Mouse (Mus musculus) intestine, embryonic 16.5 days (tissue): ENCODE measurements around the gene Ccdc194. TPM values are rescaled to one million over a fixed set of nuclear protein-coding genes. Genes with fewer than 3 reads are reported as not detected.
"Not testable (repeated sequence)": the region's sequence is repeated elsewhere in the genome, so short reads cannot be mapped to it uniquely, and the experiment has no call there.

Source experiments
- ATAC-seq: fragments of 200-750 bp; cut with Nextera tagmentation; 2 replicates; pipeline ENCODE4 v1.8.0; 2017; ENCODE audit warnings: moderate TSS enrichment, moderate library complexity
- H3K27ac ChIP-seq: fragments of 300-500 bp; sonication (generic); 2 replicates; pipeline ENCODE4 v1.5.1; 2014; ENCODE audit warnings: mild to moderate bottlenecking, low read length
- H3K27me3 ChIP-seq: fragments of 300-500 bp; sonication (generic); replicated peaks from 2 replicates; pipeline ENCODE4 v1.6.1; 2014; ENCODE audit warnings: low read length, control low read depth, mixed read lengths; ENCODE audit not compliant: control insufficient read depth, insufficient read depth
- H3K36me3 ChIP-seq: fragments of 300-500 bp; sonication (generic); 2 replicates; pipeline ENCODE4 v1.6.1; 2014; ENCODE audit warnings: low read length, control low read depth; ENCODE audit not compliant: control insufficient read depth, insufficient read depth
- H3K4me1 ChIP-seq: fragments of 300-500 bp; sonication (generic); 2 replicates; pipeline ENCODE4 v1.6.1; 2014; ENCODE audit warnings: low read length, control low read depth, mixed read lengths; ENCODE audit not compliant: control insufficient read depth, insufficient read depth
- H3K4me2 ChIP-seq: fragments of 300-500 bp; sonication (generic); 2 replicates; pipeline ENCODE4 v1.6.1; 2014; ENCODE audit warnings: low read depth, low read length, control low read depth
- H3K4me3 ChIP-seq: fragments of 300-500 bp; sonication (generic); 2 replicates; pipeline ENCODE4 v1.5.1; 2014; ENCODE audit warnings: mild to moderate bottlenecking, low read length
- H3K9ac ChIP-seq: fragments of 300-500 bp; sonication (generic); 2 replicates; pipeline ENCODE4 v1.6.1; 2014; ENCODE audit warnings: low read depth, low read length
- H3K9me3 ChIP-seq: fragments of 300-500 bp; sonication (generic); 2 replicates; pipeline ENCODE4 v1.6.1; 2016; ENCODE audit warnings: low read length, control low read depth; ENCODE audit not compliant: control insufficient read depth
- WGBS: fragments of 180-500 bp; shearing (Covaris S2); extraction: QIAGEN DNeasy Blood & Tissue Kit; methylation state at CpG from one replicate; pipeline ENCODE4 v1.1.7; 2014; 5-methylcytosine and 5-hydroxymethylcytosine counted together
- polyA plus RNA-seq: library from polyadenylated mRNA; unstranded; fragments of >200 nt; fragmentation: Nextera tagmentation; extraction: Ambion mirVana; gene quantifications from 2 replicates; pipeline ENCODE4 v1.2.1, GENCODE M21; 2015

Gene Ccdc194
- polyA plus RNA-seq, 1 experiment from 2014 or later, result 0.28 TPM

DNA sequence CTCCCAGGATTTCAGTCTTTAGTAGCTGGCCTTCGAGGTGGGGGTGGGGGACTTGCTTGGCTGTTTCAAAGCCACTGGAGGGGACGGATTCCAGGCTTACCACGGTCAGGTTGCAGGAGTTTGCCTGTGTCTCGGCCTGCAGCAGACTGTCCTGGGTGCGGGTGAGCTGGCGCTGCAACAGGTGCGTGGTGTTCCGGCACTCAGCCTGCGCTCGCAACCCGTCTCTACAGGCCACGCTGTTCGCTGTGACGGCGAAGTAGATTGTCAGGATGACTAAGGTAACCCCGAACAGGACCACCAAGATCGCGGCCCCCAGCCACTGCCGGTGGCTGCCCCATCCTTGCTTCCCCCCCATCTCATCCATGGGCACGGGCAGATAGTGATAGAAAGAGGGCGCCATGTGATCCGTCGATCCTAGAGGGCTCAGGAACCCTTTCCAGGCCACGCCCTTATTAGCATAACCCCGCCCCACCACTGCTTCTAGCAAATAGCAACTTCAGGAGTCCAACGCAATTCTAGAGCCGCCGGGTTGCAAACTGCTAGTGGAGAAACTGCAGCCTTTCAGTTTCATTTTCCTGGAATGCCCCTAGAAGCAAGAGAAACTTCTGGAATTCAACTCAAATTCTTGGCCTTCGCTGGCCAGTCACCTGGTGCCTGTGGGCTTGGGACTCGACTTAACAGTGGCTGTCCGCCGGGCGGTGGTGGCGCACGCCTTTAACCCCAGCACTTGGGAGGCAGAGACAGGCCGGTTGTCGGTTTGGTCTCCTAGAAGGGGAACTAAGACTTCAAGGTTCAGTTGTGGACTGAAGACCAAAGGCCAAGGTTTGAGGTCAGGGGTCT is 11.7 kb upstream of the Ccdc194 start, which contains the start of gene Bst2:
Gene Bst2, minus strand, starts transcription at position 429 of the 840 bp plus-strand sequence.
- peak within 1 kb of the TSS; percentile 52 for H3K4me3 ChIP-seq
- H3K9ac ChIP-seq, result peak within 1 kb of the TSS; percentile 73
- no peaks in the 10 kb centered on the region for H3K36me3 ChIP-seq
- peak within 1 kb of the TSS; percentile 72 for H3K27ac ChIP-seq
- no peaks in the 10 kb centered on the region for H3K27me3 ChIP-seq
- H3K4me1 ChIP-seq, result peaks cover 12% of the 10 kb centered on the region
- H3K4me2 ChIP-seq, result peak within 1 kb of the TSS; percentile 68
- WGBS, result 4% methylated on average over 37 of the region's 37 CpGs
- peak; percentile 94 for ATAC-seq
- no peaks in the 10 kb centered on the region for H3K9me3 ChIP-seq

DNA sequence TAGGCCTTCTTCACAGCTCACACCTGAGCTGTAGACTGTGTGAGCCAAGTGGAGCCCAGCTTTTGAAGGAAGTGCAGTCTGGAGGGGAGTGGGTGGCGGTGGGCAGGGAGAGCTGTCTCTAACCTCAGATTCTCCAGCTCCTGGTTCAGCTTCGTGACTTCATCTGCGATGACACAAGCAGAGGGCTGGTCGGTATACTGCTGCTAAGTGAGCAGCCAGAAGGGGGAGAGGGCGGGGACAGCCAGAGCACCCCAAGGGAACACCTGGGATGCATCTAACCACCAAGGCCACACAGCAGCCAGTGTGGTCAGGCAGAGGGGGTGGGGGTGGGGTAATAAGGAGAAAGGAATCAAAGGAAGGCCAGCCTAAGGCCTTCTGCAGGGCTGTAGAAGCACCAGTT is 10.2 kb upstream of the Ccdc194 start:
- H3K4me2 ChIP-seq, result no peak overlapping the region
- H3K9ac ChIP-seq, result no peak overlapping the region

DNA sequence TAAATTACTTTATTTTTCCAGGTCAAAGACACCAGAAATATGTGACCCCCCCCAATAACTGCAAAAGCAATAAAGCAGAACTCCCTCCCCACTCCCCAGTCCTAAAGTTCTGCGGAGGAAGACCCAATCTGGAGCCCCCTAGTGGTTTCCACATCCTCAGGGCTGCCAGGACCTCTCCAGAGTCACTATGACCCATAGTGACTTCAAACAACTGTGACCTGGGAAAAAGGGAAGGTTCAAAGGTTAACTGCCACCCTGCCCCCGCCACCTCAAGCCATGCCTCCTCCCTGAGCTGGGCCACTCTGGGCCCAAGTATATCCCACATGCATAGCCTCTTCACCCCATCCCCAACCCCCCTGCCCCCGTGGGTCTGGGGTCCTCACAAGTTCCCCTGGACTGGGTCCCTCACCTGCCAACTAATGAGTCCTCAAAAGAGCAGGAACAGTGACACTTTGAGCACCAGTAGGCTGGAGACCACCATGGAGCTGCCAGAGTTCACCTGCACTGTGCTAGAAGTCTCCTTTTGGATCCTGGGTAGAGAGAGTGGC is 8.8 kb upstream of the Ccdc194 start:
- no peak overlapping the region for H3K4me2 ChIP-seq
- no peaks in the 10 kb centered on the region for H3K27me3 ChIP-seq
- no peak overlapping the region for H3K9ac ChIP-seq
- no peak overlapping the region for H3K27ac ChIP-seq
- WGBS, result 41% methylated on average over 3 of the region's 3 CpGs
- peaks cover 12% of the 10 kb centered on the region for H3K4me1 ChIP-seq
- no peak for ATAC-seq
- H3K4me3 ChIP-seq, result no peak overlapping the region
- no peaks in the 10 kb centered on the region for H3K9me3 ChIP-seq
- H3K36me3 ChIP-seq, result no peaks in the 10 kb centered on the region

More for the DNA sequence above, 10.2 kb upstream of the Ccdc194 start:
- Histone ChIP-seq H3K4me1 (peaks cover 12% of the 10 kb centered on the region), H3K27me3 (no peaks in the 10 kb centered on the region), H3K9me3 (no peaks in the 10 kb centered on the region), H3K36me3 (no peaks in the 10 kb centered on the region), H3K27ac (no peak overlapping the region), H3K4me3 (no peak overlapping the region)
- no peak for ATAC-seq
- WGBS, result 59% methylated on average over 5 of the region's 5 CpGs

DNA sequence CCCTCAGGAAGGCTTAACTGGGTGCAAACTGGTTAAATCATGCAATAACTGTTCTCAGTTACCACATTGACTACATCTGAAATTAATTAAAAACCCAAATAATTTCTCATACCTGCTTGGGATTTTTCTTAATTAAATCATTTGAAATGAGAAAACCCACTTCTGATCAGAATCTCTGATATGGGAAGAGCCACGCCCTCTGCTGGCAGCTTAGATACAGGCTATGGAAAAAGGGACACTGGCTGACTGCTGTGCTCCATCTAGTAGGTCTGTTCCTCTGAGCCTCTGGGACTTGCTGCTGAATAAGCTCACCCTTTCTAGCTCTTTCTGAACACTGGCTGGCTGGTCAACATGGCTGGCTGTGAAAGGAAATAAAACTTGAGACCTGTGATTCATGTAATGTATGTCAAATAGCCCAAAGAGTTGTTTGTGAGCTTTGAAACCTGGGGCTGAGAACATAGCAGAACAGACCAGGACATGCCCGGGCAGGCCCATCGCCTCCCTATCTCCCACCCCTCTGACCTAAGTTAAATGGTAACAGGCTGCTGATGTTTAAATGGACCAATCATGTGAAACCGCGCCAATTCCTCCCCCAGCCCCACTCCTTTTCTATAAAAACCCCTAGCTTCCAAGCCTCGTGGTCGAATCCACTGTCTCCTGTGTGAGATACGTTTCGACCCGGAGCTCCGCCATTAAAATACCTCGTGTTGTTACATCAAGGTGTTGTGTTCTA is 5.4 kb upstream of the Ccdc194 start:
- WGBS, result 66% methylated on average over 5 of the region's 12 CpGs
- not testable (repeated sequence) for ATAC-seq, H3K9me3 ChIP-seq

GRCm38 (mm10) chr8:71528362-71529073 is 3.0 kb upstream of the Ccdc194 start:
- H3K27me3 ChIP-seq, result peaks cover 20% of the 10 kb centered on the region
- H3K4me1 ChIP-seq, result peaks cover 3% of the 10 kb centered on the region; the same call in 1 of the 2 replicates
- H3K4me3 ChIP-seq, result no peak overlapping the region
- WGBS, result 75% methylated on average over 11 of the region's 11 CpGs
- no peak overlapping the region for H3K9ac ChIP-seq
- peak overlapping the region; percentile 63 for H3K27ac ChIP-seq
- no peak overlapping the region for H3K4me2 ChIP-seq
- H3K9me3 ChIP-seq, result no peaks in the 10 kb centered on the region
- no peaks in the 10 kb centered on the region for H3K36me3 ChIP-seq
- peak; percentile 62 for ATAC-seq

More for the DNA sequence above, 5.4 kb upstream of the Ccdc194 start:
- H3K4me1 ChIP-seq, H3K9ac ChIP-seq, H3K4me2 ChIP-seq, H3K36me3 ChIP-seq, H3K27ac ChIP-seq, H3K4me3 ChIP-seq, H3K27me3 ChIP-seq: not testable (repeated sequence)

GRCm38 (mm10) chr8:71527162-71527870 is 1.8 kb upstream of the Ccdc194 start:
- Histone ChIP-seq H3K4me2 (no peak overlapping the region), H3K4me3 (no peak overlapping the region), H3K9ac (no peak overlapping the region), H3K4me1 (peaks cover 3% of the 10 kb centered on the region; the same call in 1 of the 2 replicates), H3K27ac (peak overlapping the region; percentile 50), H3K27me3 (peaks cover 20% of the 10 kb centered on the region), H3K9me3 (no peaks in the 10 kb centered on the region), H3K36me3 (no peaks in the 10 kb centered on the region)
- no peak for ATAC-seq
- WGBS, result 57% methylated on average over 3 of the region's 3 CpGs

GRCm38 (mm10) chr8:71526272-71526671 is 761 bp upstream of the Ccdc194 start:
- ATAC-seq, result no peak
- no peaks in the 10 kb centered on the region for H3K9me3 ChIP-seq
- peak overlapping the region; percentile 50; the same call in 1 of the 2 replicates for H3K27ac ChIP-seq
- H3K4me2 ChIP-seq, result no peak overlapping the region
- H3K9ac ChIP-seq, result no peak overlapping the region
- 29% methylated on average over 6 of the region's 6 CpGs for WGBS
- no peaks in the 10 kb centered on the region for H3K36me3 ChIP-seq
- no peak overlapping the region for H3K4me3 ChIP-seq
- peaks cover 3% of the 10 kb centered on the region; the same call in 1 of the 2 replicates for H3K4me1 ChIP-seq
- peaks cover 20% of the 10 kb centered on the region for H3K27me3 ChIP-seq

DNA sequence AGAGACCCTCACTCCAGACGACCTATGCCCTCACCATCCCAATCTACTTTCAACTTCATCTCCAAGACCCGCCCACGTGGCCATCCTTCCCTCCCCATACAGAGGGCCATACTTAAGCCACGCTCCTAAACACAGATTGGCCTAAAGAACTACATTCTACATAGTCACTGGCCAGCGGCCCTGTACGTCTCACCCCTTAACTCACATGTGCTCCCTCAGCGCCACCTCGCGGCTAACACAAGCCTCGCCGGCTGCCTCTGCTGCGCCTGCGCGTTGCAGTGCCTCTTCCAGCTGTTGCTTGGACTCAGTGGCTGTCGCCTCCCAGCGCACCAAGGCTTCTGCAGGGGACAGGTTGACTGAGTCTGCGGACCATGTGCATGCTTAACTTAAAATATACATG is 3.9 kb downstream of the Ccdc194 start:
- Histone ChIP-seq H3K9me3 (no peaks in the 10 kb centered on the region), H3K27me3 (peaks cover 18% of the 10 kb centered on the region), H3K36me3 (no peaks in the 10 kb centered on the region), H3K4me1 (peaks cover 2% of the 10 kb centered on the region; the same call in 1 of the 2 replicates), H3K4me2 (peak overlapping the region; percentile 26; the same call in 1 of the 2 replicates), H3K9ac (0 out of 2 replicates have a peak overlapping the region, but pooled peaks have one; percentile 30), H3K4me3 (no peak overlapping the region), H3K27ac (no peak overlapping the region)
- peak; percentile 87 for ATAC-seq
- WGBS, result 4% methylated on average over 17 of the region's 17 CpGs
